Mouse (Mus musculus): ENCODE data around the gene Srf. TPM values are rescaled to one million over a fixed set of nuclear protein-coding genes. Genes with fewer than 3 reads are reported as not detected.

Gene Srf
- polyA plus RNA-seq, 1 experiment from 2014 or later, result 1.9 TPM

GRCm38 (mm10) chr17:46551369-46551768 is 4.6 kb downstream of the Srf start:
- no peak for ATAC-seq
- H3K9me3 ChIP-seq (ENCODE audit: low read length), result no peaks in the 10 kb centered on the region
- H3K9ac ChIP-seq (replicated peaks), result no peak overlapping the region
- no peak overlapping the region for H3K4me2 ChIP-seq (ENCODE audit: low read depth, low read length)
- H3K4me1 ChIP-seq (ENCODE audit: insufficient read depth), result peaks cover 23% of the 10 kb centered on the region
- H3K4me3 ChIP-seq (ENCODE audit: low read depth, low read length), result no peak overlapping the region
- WGBS (ENCODE audit: insufficient replicate concordance), result 80% methylated on average over 6 of the region's 6 CpGs
- no peak for DNase-seq
- TF ChIP-seq EP300 (IDR thresholded peaks at IDR 0.05; ENCODE audit: low read depth), result no peak
- TF ChIP-seq CTCF (IDR thresholded peaks at IDR 0.05; ENCODE audit: low read depth), result no peak
- no peaks in the 10 kb centered on the region for H3K27me3 ChIP-seq (ENCODE audit: insufficient read depth, low read length)
- no peak overlapping the region for H3K27ac ChIP-seq (ENCODE audit: low read depth)
- H3K36me3 ChIP-seq (replicated peaks; ENCODE audit: insufficient read depth, low read length), result peaks cover 36% of the 10 kb centered on the region

GRCm38 (mm10) chr17:46550904-46551303 is 5.1 kb downstream of the Srf start:
- Histone ChIP-seq H3K4me3 (ENCODE audit: low read depth, low read length) (no peak overlapping the region), H3K27me3 (ENCODE audit: insufficient read depth, low read length) (0 out of 2 replicates have a peak, but pooled peaks cover 3% of the 10 kb centered on the region), H3K4me1 (ENCODE audit: insufficient read depth) (peaks cover 28% of the 10 kb centered on the region), H3K36me3 (replicated peaks; ENCODE audit: insufficient read depth, low read length) (peaks cover 36% of the 10 kb centered on the region), H3K9ac (replicated peaks) (no peak overlapping the region), H3K4me2 (ENCODE audit: low read depth, low read length) (no peak overlapping the region), H3K27ac (ENCODE audit: low read depth) (no peak overlapping the region), H3K9me3 (ENCODE audit: low read length) (no peaks in the 10 kb centered on the region)
- no peak for DNase-seq
- no peak for ATAC-seq
- 92% methylated on average over 7 of the region's 7 CpGs for WGBS (ENCODE audit: insufficient replicate concordance)
- TF ChIP-seq CTCF (IDR thresholded peaks at IDR 0.05; ENCODE audit: low read depth) (no peak), EP300 (IDR thresholded peaks at IDR 0.05; ENCODE audit: low read depth) (no peak)

GRCm38 (mm10) chr17:46549642-46550041 is 6.3 kb downstream of the Srf start:
- WGBS (ENCODE audit: insufficient replicate concordance), result 85% methylated on average over 9 of the region's 9 CpGs
- Histone ChIP-seq H3K9me3 (ENCODE audit: low read length) (no peaks in the 10 kb centered on the region), H3K36me3 (replicated peaks; ENCODE audit: insufficient read depth, low read length) (peaks cover 36% of the 10 kb centered on the region), H3K27me3 (ENCODE audit: insufficient read depth, low read length) (0 out of 2 replicates have a peak, but pooled peaks cover 5% of the 10 kb centered on the region), H3K4me2 (ENCODE audit: low read depth, low read length) (no peak overlapping the region), H3K4me3 (ENCODE audit: low read depth, low read length) (no peak overlapping the region), H3K4me1 (ENCODE audit: insufficient read depth) (peaks cover 23% of the 10 kb centered on the region), H3K9ac (replicated peaks) (no peak overlapping the region), H3K27ac (ENCODE audit: low read depth) (no peak overlapping the region)
- TF ChIP-seq CTCF (IDR thresholded peaks at IDR 0.05; ENCODE audit: low read depth), result no peak
- TF ChIP-seq EP300 (IDR thresholded peaks at IDR 0.05; ENCODE audit: low read depth), result no peak
- ATAC-seq (no peak), DNase-seq (no peak)

- DNase-seq, result peak; percentile 78
- peaks cover 18% of the 10 kb centered on the region for H3K4me1 ChIP-seq (ENCODE audit: insufficient read depth)
- WGBS (ENCODE audit: insufficient replicate concordance), result 46% methylated on average over 8 of the region's 8 CpGs
Measured at GRCm38 (mm10) chr17:46549193-46549592, 6.8 kb downstream of the Srf start.

GRCm38 (mm10) chr17:46548741-46549140 is 7.2 kb downstream of the Srf start:
- TF ChIP-seq CTCF (IDR thresholded peaks at IDR 0.05; ENCODE audit: low read depth) (no peak), EP300 (IDR thresholded peaks at IDR 0.05; ENCODE audit: low read depth) (no peak)
- H3K27me3 ChIP-seq (ENCODE audit: insufficient read depth, low read length), result 0 out of 2 replicates have a peak, but pooled peaks cover 5% of the 10 kb centered on the region
- ATAC-seq (no peak), DNase-seq (no peak)
- H3K9me3 ChIP-seq (ENCODE audit: low read length), result no peaks in the 10 kb centered on the region
- no peak overlapping the region for H3K4me2 ChIP-seq (ENCODE audit: low read depth, low read length)
- H3K4me3 ChIP-seq (ENCODE audit: low read depth, low read length), result no peak overlapping the region
- no peak overlapping the region for H3K27ac ChIP-seq (ENCODE audit: low read depth)
- peaks cover 14% of the 10 kb centered on the region for H3K4me1 ChIP-seq (ENCODE audit: insufficient read depth)
- H3K9ac ChIP-seq (replicated peaks), result no peak overlapping the region
- peaks cover 36% of the 10 kb centered on the region for H3K36me3 ChIP-seq (replicated peaks; ENCODE audit: insufficient read depth, low read length)
- WGBS (ENCODE audit: insufficient replicate concordance), result 72% methylated on average over 11 of the region's 11 CpGs

More at GRCm38 (mm10) chr17:46549193-46549592, 6.8 kb downstream of the Srf start:
- ATAC-seq, result peak; percentile 34; the same call in 1 of the 2 replicates
- Histone ChIP-seq H3K4me2 (ENCODE audit: low read depth, low read length) (no peak overlapping the region), H3K36me3 (replicated peaks; ENCODE audit: insufficient read depth, low read length) (peaks cover 36% of the 10 kb centered on the region), H3K4me3 (ENCODE audit: low read depth, low read length) (no peak overlapping the region), H3K9me3 (ENCODE audit: low read length) (no peaks in the 10 kb centered on the region), H3K9ac (replicated peaks) (no peak overlapping the region), H3K27ac (ENCODE audit: low read depth) (no peak overlapping the region), H3K27me3 (ENCODE audit: insufficient read depth, low read length) (0 out of 2 replicates have a peak, but pooled peaks cover 5% of the 10 kb centered on the region)
- TF ChIP-seq EP300 (IDR thresholded peaks at IDR 0.05; ENCODE audit: low read depth), result no peak
- TF ChIP-seq CTCF (IDR thresholded peaks at IDR 0.05; ENCODE audit: low read depth), result peak; percentile 63

- Histone ChIP-seq H3K27ac (ENCODE audit: low read depth) (no peak overlapping the region), H3K4me3 (ENCODE audit: low read depth, low read length) (no peak overlapping the region), H3K4me1 (ENCODE audit: insufficient read depth) (peaks cover 9% of the 10 kb centered on the region; the same call in 1 of the 2 replicates), H3K36me3 (replicated peaks; ENCODE audit: insufficient read depth, low read length) (peaks cover 36% of the 10 kb centered on the region), H3K9me3 (ENCODE audit: low read length) (no peaks in the 10 kb centered on the region), H3K4me2 (ENCODE audit: low read depth, low read length) (no peak overlapping the region), H3K27me3 (ENCODE audit: insufficient read depth, low read length) (0 out of 2 replicates have a peak, but pooled peaks cover 5% of the 10 kb centered on the region), H3K9ac (replicated peaks) (no peak overlapping the region)
- DNase-seq, result no peak
- no peak for ATAC-seq
- TF ChIP-seq CTCF (IDR thresholded peaks at IDR 0.05; ENCODE audit: low read depth) (no peak), EP300 (IDR thresholded peaks at IDR 0.05; ENCODE audit: low read depth) (no peak)
- WGBS (ENCODE audit: insufficient replicate concordance), result 56% methylated on average over 3 of the region's 3 CpGs
Measured at GRCm38 (mm10) chr17:46547923-46548322, 8.1 kb downstream of the Srf start.

Data from liver, postnatal 0 days (tissue).